Mouse (Mus musculus) central nervous system, embryonic 14 days (tissue): ENCODE measurements around the gene Pip4k2a. TPM values are rescaled to one million over a fixed set of nuclear protein-coding genes. Genes with fewer than 3 reads are reported as not detected.

Experiments used
- polyA plus RNA-seq: library from polyadenylated mRNA; depleted of rRNA; stranded (reverse); fragments of >200 nt; gene quantifications from 2 replicates; pipeline ENCODE4 v1.2.3, GENCODE M21; 2012; rRNA removed

The Pip4k2a gene
- 15.3 and 15.7 TPM in 2 replicates for polyA plus RNA-seq

GRCm38 (mm10) chr2:18998054-18998478 is at the start of gene Pip4k2a, which contains the start of gene 4930426L09Rik:
Pip4k2a (minus strand) TSS chr2:18998126.
4930426L09Rik (plus strand) TSS chr2:18998343.

Other genes starting within 250 kb of the Pip4k2a start
- 0.55 and 0.65 TPM in 2 replicates for gene 4930426L09Rik, start 217 bp upstream of the Pip4k2a start, polyA plus RNA-seq
- 0.60 and 0.63 TPM in 2 replicates for gene Armc3, start 201.2 kb upstream of the Pip4k2a start, polyA plus RNA-seq